Mouse (Mus musculus) forebrain, embryonic 16.5 days (tissue): ENCODE measurements around the gene Rbms3. TPM values are rescaled to one million over a fixed set of nuclear protein-coding genes. Genes with fewer than 3 reads are reported as not detected.

Source experiments
- ATAC-seq: fragments of 200-750 bp; cut with Nextera tagmentation; 2 replicates; pipeline ENCODE4 v1.8.0; 2017; ENCODE audit warnings: mild to moderate bottlenecking, moderate library complexity
- H3K27ac ChIP-seq: fragments of 300-500 bp; sonication (generic); 2 replicates; pipeline ENCODE4 v1.5.1; 2014; ENCODE audit warnings: low read length, control low read depth
- H3K27me3 ChIP-seq: fragments of 300-500 bp; sonication (generic); replicated peaks from 2 replicates; pipeline ENCODE4 v1.6.1; 2014; ENCODE audit warnings: low read length; ENCODE audit not compliant: control insufficient read depth, insufficient read depth
- H3K36me3 ChIP-seq: fragments of 300-500 bp; sonication (generic); 2 replicates; pipeline ENCODE4 v1.6.1; 2014; ENCODE audit not compliant: control insufficient read depth, insufficient read depth
- H3K4me1 ChIP-seq: fragments of 300-500 bp; sonication (generic); replicated peaks from 2 replicates; pipeline ENCODE4 v1.6.1; 2014; ENCODE audit warnings: low read length; ENCODE audit not compliant: control insufficient read depth, insufficient read depth
- H3K4me2 ChIP-seq: fragments of 300-500 bp; sonication (generic); 2 replicates; pipeline ENCODE4 v1.6.1; 2014; ENCODE audit warnings: mild to moderate bottlenecking, low read length, control low read depth
- H3K4me3 ChIP-seq: fragments of 300-500 bp; sonication (generic); replicated peaks from 2 replicates; pipeline ENCODE4 v1.5.1; 2014; ENCODE audit warnings: mild to moderate bottlenecking, low read length, control low read depth
- H3K9ac ChIP-seq: fragments of 300-500 bp; sonication (generic); replicated peaks from 2 replicates; pipeline ENCODE4 v1.6.1; 2014; ENCODE audit warnings: low read depth, low read length, control low read depth
- H3K9me3 ChIP-seq: fragments of 300-500 bp; sonication (generic); 2 replicates; pipeline ENCODE4 v1.6.1; 2016; ENCODE audit warnings: low read length; ENCODE audit not compliant: control insufficient read depth
- WGBS: fragments of 180-500 bp; shearing (Covaris S2); extraction: QIAGEN DNeasy Blood & Tissue Kit; methylation state at CpG from one replicate; pipeline ENCODE4 v1.1.7; 2014; 5-methylcytosine and 5-hydroxymethylcytosine counted together
- polyA plus RNA-seq: library from polyadenylated mRNA; unstranded; fragments of >200 nt; fragmentation: Nextera tagmentation; extraction: Ambion mirVana; gene quantifications from 2 replicates; pipeline ENCODE4 v1.2.1, GENCODE M21; 2015

The Rbms3 gene
- polyA plus RNA-seq, 1 experiment from 2014 or later: 25.7 TPM

- Histone ChIP-seq H3K9ac (no peak overlapping the region), H3K4me2 (no peak overlapping the region), H3K9me3 (no peaks in the 10 kb centered on the region), H3K27ac (no peak overlapping the region), H3K27me3 (no peaks in the 10 kb centered on the region), H3K4me1 (no peaks in the 10 kb centered on the region), H3K36me3 (no peaks in the 10 kb centered on the region), H3K4me3 (no peak overlapping the region)
- ATAC-seq: no peak
- WGBS: 84% methylated on average over 4 of the region's 4 CpGs
Observed at GRCm38 (mm10) chr9:116848905-116849304, 780.8 kb downstream of the Rbms3 start.

- H3K4me1 ChIP-seq: no peaks in the 10 kb centered on the region
- no peak for ATAC-seq
- H3K4me3 ChIP-seq: no peak overlapping the region
- no peaks in the 10 kb centered on the region for H3K9me3 ChIP-seq
- H3K27ac ChIP-seq: no peak overlapping the region
- WGBS: 89% methylated on average over 10 of the region's 10 CpGs
- no peak overlapping the region for H3K9ac ChIP-seq
- no peak overlapping the region for H3K4me2 ChIP-seq
- H3K36me3 ChIP-seq: no peaks in the 10 kb centered on the region
- no peaks in the 10 kb centered on the region for H3K27me3 ChIP-seq
Observed at GRCm38 (mm10) chr9:116848166-116848565, 781.5 kb downstream of the Rbms3 start.

- H3K4me1 ChIP-seq: no peaks in the 10 kb centered on the region
Observed at GRCm38 (mm10) chr9:116847241-116848135, 782.2 kb downstream of the Rbms3 start.

GRCm38 (mm10) chr9:116834949-116835348 is 794.8 kb downstream of the Rbms3 start:
- no peak for ATAC-seq
- H3K36me3 ChIP-seq: no peaks in the 10 kb centered on the region
- no peaks in the 10 kb centered on the region for H3K9me3 ChIP-seq
- H3K27ac ChIP-seq: no peak overlapping the region
- H3K9ac ChIP-seq: no peak overlapping the region
- 69% methylated on average over 8 of the region's 8 CpGs for WGBS
- no peak overlapping the region for H3K4me2 ChIP-seq
- no peak overlapping the region for H3K4me3 ChIP-seq
- no peaks in the 10 kb centered on the region for H3K27me3 ChIP-seq
- peaks cover 2% of the 10 kb centered on the region; the same call in 1 of the 2 replicates for H3K4me1 ChIP-seq

More at GRCm38 (mm10) chr9:116847241-116848135, 782.2 kb downstream of the Rbms3 start:
- H3K4me3 ChIP-seq: no peak overlapping the region
- no peak for ATAC-seq
- H3K9me3 ChIP-seq: no peaks in the 10 kb centered on the region
- no peaks in the 10 kb centered on the region for H3K36me3 ChIP-seq
- H3K9ac ChIP-seq: no peak overlapping the region
- H3K4me2 ChIP-seq: no peak overlapping the region
- no peaks in the 10 kb centered on the region for H3K27me3 ChIP-seq
- WGBS: 84% methylated on average over 7 of the region's 7 CpGs
- H3K27ac ChIP-seq: no peak overlapping the region

GRCm38 (mm10) chr9:116833677-116834076 is 796.0 kb downstream of the Rbms3 start:
- Histone ChIP-seq H3K4me1 (no peaks in the 10 kb centered on the region), H3K27ac (no peak overlapping the region), H3K9me3 (no peaks in the 10 kb centered on the region), H3K9ac (no peak overlapping the region), H3K27me3 (no peaks in the 10 kb centered on the region), H3K4me3 (no peak overlapping the region), H3K36me3 (no peaks in the 10 kb centered on the region), H3K4me2 (no peak overlapping the region)
- ATAC-seq: no peak
- WGBS: 27% methylated on average over 7 of the region's 7 CpGs

- Histone ChIP-seq H3K9ac (no peak overlapping the region), H3K27ac (no peak overlapping the region), H3K4me2 (no peak overlapping the region), H3K4me3 (no peak overlapping the region), H3K4me1 (no peaks in the 10 kb centered on the region), H3K36me3 (no peaks in the 10 kb centered on the region), H3K27me3 (no peaks in the 10 kb centered on the region), H3K9me3 (no peaks in the 10 kb centered on the region)
- no peak for ATAC-seq
- 65% methylated on average over 1 of the region's 1 CpGs for WGBS
Observed at GRCm38 (mm10) chr9:116832822-116833221, 796.9 kb downstream of the Rbms3 start.

- Histone ChIP-seq H3K4me2 (no peak overlapping the region), H3K4me3 (no peak overlapping the region), H3K9ac (no peak overlapping the region), H3K27me3 (no peaks in the 10 kb centered on the region), H3K4me1 (no peaks in the 10 kb centered on the region), H3K36me3 (no peaks in the 10 kb centered on the region), H3K27ac (no peak overlapping the region), H3K9me3 (no peaks in the 10 kb centered on the region)
- 88% methylated on average over 5 of the region's 5 CpGs for WGBS
- ATAC-seq: no peak
Observed at GRCm38 (mm10) chr9:116831386-116831785, 798.3 kb downstream of the Rbms3 start.

- no peak overlapping the region for H3K27ac ChIP-seq
- H3K36me3 ChIP-seq: no peaks in the 10 kb centered on the region
- no peak overlapping the region for H3K4me3 ChIP-seq
- H3K9me3 ChIP-seq: no peaks in the 10 kb centered on the region
- H3K4me1 ChIP-seq: no peaks in the 10 kb centered on the region
- H3K27me3 ChIP-seq: no peaks in the 10 kb centered on the region
- ATAC-seq: no peak
- 83% methylated on average over 4 of the region's 4 CpGs for WGBS
- H3K4me2 ChIP-seq: no peak overlapping the region
- H3K9ac ChIP-seq: no peak overlapping the region
Observed at GRCm38 (mm10) chr9:116829929-116830328, 799.8 kb downstream of the Rbms3 start.

GRCm38 (mm10) chr9:116821601-116822000 is 808.1 kb downstream of the Rbms3 start:
- WGBS: 89% methylated on average over 7 of the region's 7 CpGs
- no peak overlapping the region for H3K4me3 ChIP-seq
- no peaks in the 10 kb centered on the region for H3K4me1 ChIP-seq
- H3K9ac ChIP-seq: no peak overlapping the region
- no peak overlapping the region for H3K27ac ChIP-seq
- ATAC-seq: no peak
- no peaks in the 10 kb centered on the region for H3K9me3 ChIP-seq
- no peaks in the 10 kb centered on the region for H3K27me3 ChIP-seq
- H3K4me2 ChIP-seq: no peak overlapping the region
- H3K36me3 ChIP-seq: no peaks in the 10 kb centered on the region
